Mouse (Mus musculus) urinary bladder, postnatal 4 days (tissue): Measurements from ENCODE around the gene Nip7.
"Not testable (repeated sequence)": the region's sequence is repeated elsewhere in the genome, so short reads cannot be mapped to it uniquely, and the experiment has no call there.

ENCODE experiments used
- DNase-seq, 2 experiments: peaks; one replicate each; pipeline ENCODE4 v3.0.0; 2021 to 2022; ENCODE audit warnings: low spot score in 2 of 2

Nip7 gene

GRCm38 (mm10) chr8:107056076-107056972 is at the start of gene Nip7, which contains the start of gene Cog8:
Nip7 (plus strand) TSS chr8:107056877.
Cog8 (minus strand) TSS chr8:107056689.
- peak; percentile 93 for DNase-seq

- DNase-seq = no peak
Measured at GRCm38 (mm10) chr8:107007795-107008194, 48.9 kb upstream of the Nip7 start.

GRCm38 (mm10) chr8:107012666-107013065 is 44.0 kb upstream of the Nip7 start:
- DNase-seq = no peak

- DNase-seq = no peak
Measured at GRCm38 (mm10) chr8:107014915-107015314, 41.8 kb upstream of the Nip7 start.

- no peak for DNase-seq
Measured at GRCm38 (mm10) chr8:107023479-107023878, 33.2 kb upstream of the Nip7 start.

- DNase-seq = no peak
Measured at GRCm38 (mm10) chr8:107029310-107029709, 27.4 kb upstream of the Nip7 start.

GRCm38 (mm10) chr8:107030058-107030457 is 26.6 kb upstream of the Nip7 start:
- no peak for DNase-seq

GRCm38 (mm10) chr8:107030650-107031576 is 25.8 kb upstream of the Nip7 start, which contains the start of gene Vps4a:
Vps4a (plus strand) TSS chr8:107031222.
- peak; percentile 94 to 97 for DNase-seq

GRCm38 (mm10) chr8:107031577-107032090 is 25.0 kb upstream of the Nip7 start:
- no peak for DNase-seq

- DNase-seq = not testable (repeated sequence)
Measured at GRCm38 (mm10) chr8:107033609-107034008, 23.1 kb upstream of the Nip7 start.

- no peak for DNase-seq
Measured at GRCm38 (mm10) chr8:107035641-107036040, 21.0 kb upstream of the Nip7 start.

GRCm38 (mm10) chr8:107036626-107037025 is 20.1 kb upstream of the Nip7 start:
- no peak for DNase-seq

GRCm38 (mm10) chr8:107040632-107041031 is 16.0 kb upstream of the Nip7 start:
- DNase-seq = no peak

- DNase-seq = no peak
Measured at GRCm38 (mm10) chr8:107045478-107045877, 11.2 kb upstream of the Nip7 start.

- no peak for DNase-seq
Measured at GRCm38 (mm10) chr8:107046976-107047375, 9.7 kb upstream of the Nip7 start.

GRCm38 (mm10) chr8:107048061-107048941 is 8.4 kb upstream of the Nip7 start, which contains the start of gene Pdf:
Pdf (minus strand) TSS chr8:107048614.
- DNase-seq = peak; percentile 79 to 80

- DNase-seq = no peak
Measured at GRCm38 (mm10) chr8:107049480-107049879, 7.2 kb upstream of the Nip7 start.

- DNase-seq = no peak
Measured at GRCm38 (mm10) chr8:107052046-107052445, 4.6 kb upstream of the Nip7 start.

- DNase-seq = no peak
Measured at GRCm38 (mm10) chr8:107056973-107057369, 294 bp downstream of the Nip7 start.

GRCm38 (mm10) chr8:107062613-107063012 is 5.9 kb downstream of the Nip7 start:
- DNase-seq = no peak
